Mouse (Mus musculus): Measurements from ENCODE around the gene Itprid2. TPM values are rescaled to one million over a fixed set of nuclear protein-coding genes. Genes with fewer than 3 reads are reported as not detected.

Gene Itprid2
- total RNA-seq, 2 experiments from 2014 or later, result 12.3 to 13.5 TPM

GRCm38 (mm10) chr2:79646237-79646688 lies 11.1 kb downstream of the Itprid2 start:
- DNase-seq, result no peak

GRCm38 (mm10) chr2:79647094-79647493 lies 11.9 kb downstream of the Itprid2 start:
- no peak for DNase-seq
- intact Hi-C loops (cut with DNase I; ENCODE audit: low total_unique reads), result loop anchor here (5.0 kb wide), 2 partner anchors 125 to 135 kb away; no protein-coding TSS in a partner anchor

More at GRCm38 (mm10) chr2:79646237-79646688, 11.1 kb downstream of the Itprid2 start:
- intact Hi-C loops (cut with DNase I; ENCODE audit: low total_unique reads), result loop anchor here (5.0 kb wide), 2 partner anchors 126 to 134 kb away; no protein-coding TSS in a partner anchor

- intact Hi-C loops (cut with DNase I; ENCODE audit: low total_unique reads), result loop anchor here (5.0 kb wide), 2 partner anchors 125 to 135 kb away; no protein-coding TSS in a partner anchor
- no peak for DNase-seq
Measured at GRCm38 (mm10) chr2:79647728-79648127, 12.6 kb downstream of the Itprid2 start.

- intact Hi-C loops (cut with DNase I; ENCODE audit: low total_unique reads), result no loop called here
- no peak for DNase-seq
Measured at GRCm38 (mm10) chr2:79651185-79651584, 16.0 kb downstream of the Itprid2 start.

GRCm38 (mm10) chr2:79651701-79652100 lies 16.5 kb downstream of the Itprid2 start:
- DNase-seq, result no peak
- intact Hi-C loops (cut with DNase I; ENCODE audit: low total_unique reads), result no loop called here

GRCm38 (mm10) chr2:79652502-79652901 lies 17.4 kb downstream of the Itprid2 start:
- intact Hi-C loops (cut with DNase I; ENCODE audit: low total_unique reads), result no loop called here
- DNase-seq, result no peak

- DNase-seq, result no peak
- intact Hi-C loops (cut with DNase I; ENCODE audit: low total_unique reads), result no loop called here
Measured at GRCm38 (mm10) chr2:79653093-79653808, 18.1 kb downstream of the Itprid2 start.

- intact Hi-C loops (cut with DNase I; ENCODE audit: low total_unique reads), result no loop called here
- no peak for DNase-seq
Measured at GRCm38 (mm10) chr2:79653809-79654164, 18.6 kb downstream of the Itprid2 start.

- DNase-seq, result no peak
- intact Hi-C loops (cut with DNase I; ENCODE audit: low total_unique reads), result no loop called here
Measured at GRCm38 (mm10) chr2:79657062-79657461, 21.9 kb downstream of the Itprid2 start.

- intact Hi-C loops (cut with DNase I; ENCODE audit: low total_unique reads), result no loop called here
- DNase-seq, result no peak
Measured at GRCm38 (mm10) chr2:79660417-79661185, 25.4 kb downstream of the Itprid2 start.

- intact Hi-C loops (cut with DNase I; ENCODE audit: low total_unique reads), result no loop called here
- DNase-seq, result no peak
Measured at GRCm38 (mm10) chr2:79661486-79662104, 26.4 kb downstream of the Itprid2 start.

GRCm38 (mm10) chr2:79664532-79665286 lies 29.6 kb downstream of the Itprid2 start:
- no peak for DNase-seq
- intact Hi-C loops (cut with DNase I; ENCODE audit: low total_unique reads), result no loop called here

- no peak for DNase-seq
- intact Hi-C loops (cut with DNase I; ENCODE audit: low total_unique reads), result no loop called here
Measured at GRCm38 (mm10) chr2:79665492-79665891, 30.3 kb downstream of the Itprid2 start.

GRCm38 (mm10) chr2:79675266-79675665 lies 40.1 kb downstream of the Itprid2 start:
- no peak for DNase-seq
- intact Hi-C loops (cut with DNase I; ENCODE audit: low total_unique reads), result no loop called here

- intact Hi-C loops (cut with DNase I; ENCODE audit: low total_unique reads), result no loop called here
- DNase-seq, result no peak
Measured at GRCm38 (mm10) chr2:79677663-79678257, 42.6 kb downstream of the Itprid2 start.

- no peak for DNase-seq
- intact Hi-C loops (cut with DNase I; ENCODE audit: low total_unique reads), result no loop called here
Measured at GRCm38 (mm10) chr2:79681672-79682071, 46.5 kb downstream of the Itprid2 start.

GRCm38 (mm10) chr2:79683258-79683657 lies 48.1 kb downstream of the Itprid2 start:
- intact Hi-C loops (cut with DNase I; ENCODE audit: low total_unique reads), result no loop called here

GRCm38 (mm10) chr2:79690838-79691237 lies 55.7 kb downstream of the Itprid2 start:
- no peak for DNase-seq
- intact Hi-C loops (cut with DNase I; ENCODE audit: low total_unique reads), result no loop called here

More at GRCm38 (mm10) chr2:79683258-79683657, 48.1 kb downstream of the Itprid2 start:
- DNase-seq, result no peak

- intact Hi-C loops (cut with DNase I; ENCODE audit: low total_unique reads), result no loop called here
- no peak for DNase-seq
Measured at GRCm38 (mm10) chr2:79695190-79695589, 60.0 kb downstream of the Itprid2 start.

Measured in gastrocnemius, postnatal 14 days (tissue).